Mouse (Mus musculus) kidney, postnatal 10 days (tissue): ENCODE measurements around the gene Hhex.

ENCODE experiments used
- DNase-seq: peaks from one replicate; pipeline ENCODE4 v3.0.0; 2021; ENCODE audit warnings: mixed read lengths

The Hhex gene

DNA sequence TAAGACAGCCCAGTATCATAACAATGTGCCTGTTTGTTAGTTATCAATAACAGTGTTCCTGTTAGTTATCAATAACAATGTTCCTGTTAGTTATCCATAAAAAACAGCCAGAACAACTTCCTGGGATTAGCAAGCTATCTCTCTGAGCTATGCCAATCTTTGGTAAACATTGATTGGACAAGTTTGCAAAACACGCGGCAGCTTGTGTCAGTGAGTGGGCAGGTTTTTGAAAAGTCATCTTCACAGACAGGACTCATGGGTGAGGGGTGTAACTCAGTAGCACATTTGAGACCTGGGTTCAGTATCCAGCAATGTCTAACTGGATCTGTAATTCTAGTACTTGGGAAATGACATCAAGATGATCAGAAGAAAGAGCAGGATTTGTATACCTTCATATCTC, 20.9 kb downstream of the Hhex start:
- DNase-seq: no peak

GRCm38 (mm10) chr19:37455961-37456360, 21.4 kb downstream of the Hhex start:
- DNase-seq: no peak

GRCm38 (mm10) chr19:37458013-37458412, 23.4 kb downstream of the Hhex start:
- no peak for DNase-seq

DNA sequence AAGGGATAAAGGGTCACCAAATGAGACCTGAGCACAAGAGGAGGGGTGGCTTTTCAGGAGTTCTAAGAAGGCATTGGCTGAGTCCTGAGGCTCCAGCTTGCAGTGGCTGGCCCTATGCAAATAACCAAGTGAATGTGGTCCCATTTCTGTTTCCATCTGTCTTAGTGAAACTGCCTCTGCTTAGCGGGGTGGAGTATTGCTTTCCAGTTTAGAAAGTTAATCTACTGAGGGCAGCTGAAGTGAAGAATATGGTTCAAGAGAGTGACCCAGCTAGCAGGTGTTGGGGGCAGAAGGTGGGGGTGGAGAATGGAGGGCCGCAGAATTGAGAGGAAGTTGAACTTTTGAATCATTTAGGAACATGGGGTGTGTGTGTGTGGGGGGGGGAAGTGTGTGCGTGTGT, 31.8 kb downstream of the Hhex start:
- no peak for DNase-seq

GRCm38 (mm10) chr19:37466978-37467377, 32.4 kb downstream of the Hhex start:
- no peak for DNase-seq

- no peak for DNase-seq
Observed at GRCm38 (mm10) chr19:37468841-37469566, 34.4 kb downstream of the Hhex start.

DNA sequence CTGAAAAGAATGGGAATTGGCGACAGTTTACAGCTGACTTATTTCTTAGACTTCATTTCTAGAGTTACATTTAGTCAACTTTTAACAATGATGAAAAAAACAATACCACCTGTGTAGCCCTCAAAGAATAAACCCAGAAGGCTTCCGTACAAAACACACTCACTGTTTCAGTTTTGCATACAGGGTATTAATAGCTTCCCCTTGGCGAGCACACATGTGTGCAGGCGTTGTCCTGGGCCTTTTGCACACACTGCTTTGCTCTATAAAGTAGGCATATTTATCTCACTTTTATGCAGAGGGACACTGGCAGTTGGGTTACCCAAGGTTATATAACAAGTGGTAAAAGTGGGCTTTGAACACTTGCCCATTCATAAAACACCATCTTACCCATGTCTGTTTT, 37.1 kb downstream of the Hhex start:
- no peak for DNase-seq

- no peak for DNase-seq
Observed at GRCm38 (mm10) chr19:37472589-37472988, 38.0 kb downstream of the Hhex start.

DNA sequence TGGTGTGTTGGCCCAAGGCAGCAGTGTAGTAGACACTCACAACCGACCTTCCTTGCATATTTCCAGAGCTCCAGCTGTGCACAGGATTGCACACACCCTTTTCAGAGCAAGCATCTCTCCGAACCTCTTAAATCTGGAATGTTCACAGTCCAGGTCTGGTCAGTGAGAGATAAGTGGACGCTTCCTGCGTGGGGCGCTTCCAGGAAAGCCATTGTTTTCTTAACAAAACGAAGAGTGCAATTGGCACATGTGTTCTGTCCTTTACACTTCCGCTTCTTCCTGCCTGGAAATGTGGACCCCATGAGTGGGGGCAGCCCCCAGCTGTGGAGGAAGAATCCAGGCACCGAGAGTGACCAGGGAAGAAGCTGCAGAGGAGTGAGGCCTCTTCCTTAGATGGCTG, 47.1 kb downstream of the Hhex start:
- DNase-seq: peak; percentile 47

DNA sequence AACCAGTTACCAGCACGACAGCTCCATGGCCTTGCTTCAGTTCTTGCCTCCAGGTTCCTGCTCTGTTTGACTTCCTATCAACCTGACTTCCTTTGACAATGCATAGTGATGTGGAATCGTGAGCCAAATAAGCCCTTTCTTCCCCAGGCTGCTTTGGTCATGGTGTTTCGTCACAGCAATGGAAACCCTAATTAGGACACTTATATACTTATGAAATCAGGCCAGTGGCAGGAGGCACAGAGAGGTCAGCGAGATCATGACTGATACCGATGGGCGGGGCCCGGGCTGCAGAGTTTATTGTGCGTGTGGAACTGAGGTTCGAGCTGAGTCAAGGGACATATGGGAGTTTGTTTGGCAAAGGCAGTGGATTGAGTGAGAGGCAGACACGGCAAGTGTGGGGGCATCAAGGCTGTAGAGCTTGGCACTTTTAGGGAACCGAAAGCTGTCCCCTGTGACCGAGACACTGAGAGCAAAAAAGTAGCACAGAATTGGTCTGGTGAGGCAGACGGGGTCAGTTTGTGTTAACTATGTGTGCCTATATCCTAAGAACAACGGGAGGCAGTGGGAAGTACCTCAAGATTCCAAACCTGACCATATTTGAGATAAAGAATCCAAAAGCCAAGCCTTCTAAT, 48.1 kb downstream of the Hhex start:
- DNase-seq: no peak

DNA sequence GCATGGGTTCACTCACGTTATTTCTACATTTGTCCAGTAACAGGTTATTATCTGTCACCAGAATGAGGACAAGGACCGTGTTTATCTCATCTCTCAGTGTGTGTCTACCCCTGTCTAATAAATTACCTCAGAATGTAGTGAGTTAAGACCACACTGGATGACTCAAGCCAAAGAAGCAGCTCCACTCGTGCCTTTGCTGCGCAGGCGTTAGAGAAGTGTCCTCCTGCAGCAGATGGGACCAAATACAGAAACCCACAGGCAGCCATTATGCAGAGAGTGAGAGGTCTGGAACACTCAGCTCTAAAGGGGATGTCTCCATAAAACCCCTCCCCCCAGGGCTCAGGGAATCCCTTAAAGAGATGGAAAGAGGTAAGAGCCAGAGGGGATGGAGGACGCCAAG, 50.2 kb downstream of the Hhex start:
- DNase-seq: no peak

DNA sequence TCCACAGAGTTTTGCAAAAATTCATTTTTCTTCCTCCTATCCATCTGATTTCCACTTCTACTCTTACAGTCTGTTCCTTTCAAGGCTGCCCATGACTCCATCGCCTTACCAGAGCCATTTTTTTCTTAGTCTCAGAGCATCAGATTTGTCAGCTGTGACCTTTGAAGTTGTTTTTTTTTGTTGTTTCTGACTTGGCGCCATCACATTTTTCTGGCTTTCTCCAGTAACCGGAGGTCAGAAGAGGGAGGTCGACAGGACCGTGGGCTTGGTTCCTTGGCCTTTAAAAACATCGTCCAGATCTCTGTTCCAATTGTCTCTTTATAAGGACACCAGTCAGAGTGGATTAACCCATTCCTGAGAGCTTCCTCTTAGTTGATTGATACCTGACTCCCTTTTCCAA, 52.2 kb downstream of the Hhex start:
- DNase-seq: no peak

DNA sequence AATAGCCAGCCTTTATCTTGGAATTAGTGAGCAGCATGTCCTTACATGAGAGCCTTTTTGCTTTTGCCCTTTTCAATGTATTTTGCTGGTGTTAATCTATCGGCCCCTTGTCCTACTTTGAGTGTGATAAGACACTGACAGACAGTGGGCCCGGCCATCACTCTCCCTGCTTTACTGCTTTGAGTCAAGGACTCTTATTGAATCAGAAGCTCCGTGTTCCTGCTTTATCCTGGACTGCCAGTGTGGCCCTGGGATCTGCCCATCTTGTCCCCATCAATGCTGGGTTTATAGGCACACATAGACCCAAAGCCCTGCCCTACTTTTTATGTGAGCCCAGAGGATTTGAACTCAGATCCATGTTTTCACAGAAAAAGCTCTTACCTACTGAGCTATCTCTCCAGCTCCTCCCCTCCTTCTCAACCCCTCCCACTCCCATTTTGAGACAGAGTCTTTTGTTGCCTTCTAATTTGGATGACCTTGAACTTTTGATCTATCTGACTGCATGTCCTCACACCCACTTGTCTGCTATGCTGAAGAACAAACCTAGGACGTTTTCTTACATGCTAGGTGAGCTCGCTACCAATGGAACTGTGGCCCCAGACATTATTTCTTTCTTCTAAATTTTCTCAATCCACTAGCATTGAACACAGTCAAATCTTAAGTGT, 53.3 kb downstream of the Hhex start:
- no peak for DNase-seq

DNA sequence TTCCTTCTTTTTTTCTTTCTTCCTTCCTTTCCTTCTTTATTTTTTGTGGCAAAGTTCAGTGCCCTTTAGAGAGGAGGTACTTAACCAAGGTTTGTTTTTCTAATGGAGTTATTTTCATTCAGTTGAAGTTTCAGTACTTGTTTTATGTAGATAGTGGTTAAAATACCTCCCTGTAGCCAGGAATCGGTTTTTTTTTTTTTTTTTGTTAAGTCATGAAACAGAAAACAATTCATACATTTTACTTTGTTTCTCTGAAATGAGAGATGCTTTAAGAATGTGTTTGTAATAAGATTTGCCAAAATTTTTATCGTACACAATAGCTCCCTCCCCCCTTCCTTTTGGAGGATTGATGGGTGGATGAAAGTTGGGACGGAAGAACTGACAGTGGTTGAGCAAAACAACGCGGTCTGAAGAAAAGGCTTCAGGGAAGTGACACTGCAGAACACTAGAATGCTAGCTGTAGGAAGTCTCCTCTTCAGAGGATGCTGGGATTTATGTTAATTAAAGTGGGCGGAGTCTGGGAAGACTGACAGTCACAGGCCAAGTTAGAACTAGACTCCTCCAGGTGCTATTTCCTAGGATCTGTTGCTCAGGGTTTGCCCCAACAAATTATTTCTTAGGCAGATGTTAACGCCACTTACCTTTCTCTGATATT, 54.1 kb downstream of the Hhex start:
- no peak for DNase-seq
